Mouse (Mus musculus): ENCODE results near the gene Agpat3. TPM values are rescaled to one million over a fixed set of nuclear protein-coding genes. Genes with fewer than 3 reads are reported as not detected.

The Agpat3 gene
- polyA plus RNA-seq, 1 experiment from 2014 or later = 41.6 TPM

GRCm38 (mm10) chr10:78316228-78317087 is 35.8 kb downstream of the Agpat3 start:
- DNase-seq (ENCODE audit: low spot score) = no peak
- no peaks in the 10 kb centered on the region for H3K27me3 ChIP-seq (ENCODE audit: low read depth, poor library complexity, severe bottlenecking)
- H3K36me3 ChIP-seq = peaks cover 15% of the 10 kb centered on the region
- no peak overlapping the region for H3K27ac ChIP-seq (replicated peaks)
- no peak overlapping the region for H3K4me3 ChIP-seq
- no peaks in the 10 kb centered on the region for H3K9me3 ChIP-seq (replicated peaks)
- 88% methylated on average over 15 of the region's 15 CpGs for whole genome bisulfite sequencing
- 0 out of 2 replicates have a peak, but pooled peaks cover 3% of the 10 kb centered on the region for H3K4me1 ChIP-seq

- DNase-seq (ENCODE audit: low spot score) = no peak
- Histone ChIP-seq H3K4me1 (0 out of 2 replicates have a peak, but pooled peaks cover 3% of the 10 kb centered on the region), H3K27ac (replicated peaks) (no peak overlapping the region), H3K9me3 (replicated peaks) (no peaks in the 10 kb centered on the region), H3K36me3 (peaks cover 12% of the 10 kb centered on the region; the same call in 1 of the 2 replicates), H3K4me3 (no peak overlapping the region), H3K27me3 (ENCODE audit: low read depth, poor library complexity, severe bottlenecking) (no peaks in the 10 kb centered on the region)
- WGBS = 86% methylated on average over 1 of the region's 1 CpGs
These were observed 37.1 kb downstream of the Agpat3 start for GRCm38 (mm10) chr10:78315145-78315544.

GRCm38 (mm10) chr10:78311886-78312635 is 40.2 kb downstream of the Agpat3 start:
- Histone ChIP-seq H3K27ac (replicated peaks) (no peak overlapping the region), H3K27me3 (ENCODE audit: low read depth, poor library complexity, severe bottlenecking) (no peaks in the 10 kb centered on the region), H3K4me1 (peaks cover 11% of the 10 kb centered on the region; the same call in 1 of the 2 replicates), H3K4me3 (no peak overlapping the region), H3K9me3 (replicated peaks) (no peaks in the 10 kb centered on the region), H3K36me3 (peaks cover 16% of the 10 kb centered on the region; the same call in 1 of the 2 replicates)
- 85% methylated on average over 13 of the region's 13 CpGs for WGBS
- no peak for DNase-seq (ENCODE audit: low spot score)

GRCm38 (mm10) chr10:78310747-78311267 is 41.5 kb downstream of the Agpat3 start:
- H3K4me3 ChIP-seq = no peak overlapping the region
- H3K4me1 ChIP-seq = peaks cover 11% of the 10 kb centered on the region; the same call in 1 of the 2 replicates
- peaks cover 16% of the 10 kb centered on the region; the same call in 1 of the 2 replicates for H3K36me3 ChIP-seq
- WGBS = 52% methylated on average over 5 of the region's 5 CpGs
- H3K9me3 ChIP-seq (replicated peaks) = no peaks in the 10 kb centered on the region
- H3K27ac ChIP-seq (replicated peaks) = no peak overlapping the region
- no peak for DNase-seq (ENCODE audit: low spot score)
- no peaks in the 10 kb centered on the region for H3K27me3 ChIP-seq (ENCODE audit: low read depth, poor library complexity, severe bottlenecking)

GRCm38 (mm10) chr10:78308617-78309016 is 43.7 kb downstream of the Agpat3 start:
- H3K9me3 ChIP-seq (replicated peaks) = no peaks in the 10 kb centered on the region
- H3K4me3 ChIP-seq = no peak overlapping the region
- DNase-seq (ENCODE audit: low spot score) = no peak
- no peaks in the 10 kb centered on the region for H3K27me3 ChIP-seq (ENCODE audit: low read depth, poor library complexity, severe bottlenecking)
- WGBS = 34% methylated on average over 2 of the region's 2 CpGs
- H3K27ac ChIP-seq (replicated peaks) = no peak overlapping the region
- H3K4me1 ChIP-seq = peaks cover 18% of the 10 kb centered on the region
- peaks cover 22% of the 10 kb centered on the region for H3K36me3 ChIP-seq

GRCm38 (mm10) chr10:78307391-78307790 is 44.9 kb downstream of the Agpat3 start:
- peaks cover 22% of the 10 kb centered on the region for H3K36me3 ChIP-seq
- no peaks in the 10 kb centered on the region for H3K27me3 ChIP-seq (ENCODE audit: low read depth, poor library complexity, severe bottlenecking)
- no peak overlapping the region for H3K27ac ChIP-seq (replicated peaks)
- 63% methylated on average over 3 of the region's 3 CpGs for whole genome bisulfite sequencing
- H3K4me3 ChIP-seq = no peak overlapping the region
- no peaks in the 10 kb centered on the region for H3K9me3 ChIP-seq (replicated peaks)
- H3K4me1 ChIP-seq = peaks cover 18% of the 10 kb centered on the region
- DNase-seq (ENCODE audit: low spot score) = no peak

- DNase-seq (ENCODE audit: low spot score) = no peak
- WGBS = 85% methylated on average over 4 of the region's 4 CpGs
- no peaks in the 10 kb centered on the region for H3K27me3 ChIP-seq (ENCODE audit: low read depth, poor library complexity, severe bottlenecking)
- H3K4me1 ChIP-seq = peaks cover 15% of the 10 kb centered on the region
- H3K36me3 ChIP-seq = peaks cover 23% of the 10 kb centered on the region
- H3K9me3 ChIP-seq (replicated peaks) = no peaks in the 10 kb centered on the region
- no peak overlapping the region for H3K4me3 ChIP-seq
- H3K27ac ChIP-seq (replicated peaks) = no peak overlapping the region
These were observed 46.3 kb downstream of the Agpat3 start for GRCm38 (mm10) chr10:78306027-78306426.

GRCm38 (mm10) chr10:78304996-78305395 is 47.3 kb downstream of the Agpat3 start:
- Histone ChIP-seq H3K4me1 (peaks cover 15% of the 10 kb centered on the region), H3K27me3 (ENCODE audit: low read depth, poor library complexity, severe bottlenecking) (no peaks in the 10 kb centered on the region)
- 62% methylated on average over 3 of the region's 3 CpGs for WGBS

GRCm38 (mm10) chr10:78303675-78304074 is 48.6 kb downstream of the Agpat3 start:
- Histone ChIP-seq H3K36me3 (peaks cover 17% of the 10 kb centered on the region), H3K27ac (replicated peaks) (no peak overlapping the region), H3K4me1 (peaks cover 9% of the 10 kb centered on the region), H3K27me3 (ENCODE audit: low read depth, poor library complexity, severe bottlenecking) (no peaks in the 10 kb centered on the region), H3K4me3 (no peak overlapping the region), H3K9me3 (replicated peaks) (no peaks in the 10 kb centered on the region)
- DNase-seq (ENCODE audit: low spot score) = no peak
- WGBS = 91% methylated on average over 7 of the region's 7 CpGs

More at GRCm38 (mm10) chr10:78304996-78305395, 47.3 kb downstream of the Agpat3 start:
- no peak overlapping the region for H3K4me3 ChIP-seq
- DNase-seq (ENCODE audit: low spot score) = no peak
- no peak overlapping the region for H3K27ac ChIP-seq (replicated peaks)
- peaks cover 20% of the 10 kb centered on the region for H3K36me3 ChIP-seq
- H3K9me3 ChIP-seq (replicated peaks) = no peaks in the 10 kb centered on the region

- no peak for DNase-seq (ENCODE audit: low spot score)
- H3K9me3 ChIP-seq (replicated peaks) = no peaks in the 10 kb centered on the region
- WGBS = 94% methylated on average over 4 of the region's 4 CpGs
- H3K4me1 ChIP-seq = peaks cover 11% of the 10 kb centered on the region; the same call in 1 of the 2 replicates
- no peak overlapping the region for H3K27ac ChIP-seq (replicated peaks)
- no peak overlapping the region for H3K4me3 ChIP-seq
- H3K27me3 ChIP-seq (ENCODE audit: low read depth, poor library complexity, severe bottlenecking) = no peaks in the 10 kb centered on the region
- peaks cover 17% of the 10 kb centered on the region for H3K36me3 ChIP-seq
These were observed 52.2 kb downstream of the Agpat3 start for GRCm38 (mm10) chr10:78300061-78300460.

- no peak overlapping the region for H3K4me3 ChIP-seq
- H3K36me3 ChIP-seq = peaks cover 14% of the 10 kb centered on the region
- no peak for DNase-seq (ENCODE audit: low spot score)
- no peaks in the 10 kb centered on the region for H3K9me3 ChIP-seq (replicated peaks)
- H3K27ac ChIP-seq (replicated peaks) = no peak overlapping the region
- no peaks in the 10 kb centered on the region for H3K27me3 ChIP-seq (ENCODE audit: low read depth, poor library complexity, severe bottlenecking)
- 0 out of 2 replicates have a peak, but pooled peaks cover 8% of the 10 kb centered on the region for H3K4me1 ChIP-seq
- WGBS = 91% methylated on average over 8 of the region's 8 CpGs
These were observed 53.3 kb downstream of the Agpat3 start for GRCm38 (mm10) chr10:78298651-78299644.
